ENCODE assay signal across 8 mouse cellular contexts in genomic region chr6:112197445-112197844, GRCm38 (mm10).
DNase-seq lines count a peak whose midpoint lies in the region; ATAC-seq and TF ChIP-seq lines count a peak whose summit lies in the region.

No protein-coding gene starts in this region.

- ATAC-seq in lung, embryonic 16.5 days (ENCODE audit: low read depth) = peak; percentile 85

- peak; percentile 75 for TF ChIP-seq CTCF in cerebellum, adult 2 months (IDR thresholded peaks at IDR 0.05; ENCODE audit: borderline replicate concordance, insufficient read depth, low read depth, low read length)
- TF ChIP-seq CTCF in layer of hippocampus, adult 2 months (conservative IDR thresholded peaks at IDR 0.05) = peak; percentile 99

- peak overlapping the region; percentile 38 for H3K4me2 ChIP-seq in lung, embryonic 16.5 days (ENCODE audit: low read depth, low read length)

- WGBS in cerebellum, adult 2 months = 8% methylated on average over 16 of the region's 16 CpGs
- 8% methylated on average over 16 of the region's 16 CpGs for WGBS in lung, embryonic 16.5 days

- TF ChIP-seq POLR2A in cerebellum, adult 2 months (IDR thresholded peaks at IDR 0.05; ENCODE audit: borderline replicate concordance, insufficient read depth, low read length) = no peak

- no peak overlapping the region for H3K27ac ChIP-seq in cerebellum, adult 2 months (ENCODE audit: insufficient read depth, low read length)
- no peak overlapping the region for H3K27ac ChIP-seq in layer of hippocampus, adult 2 months
- H3K27ac ChIP-seq in lung, embryonic 16.5 days (ENCODE audit: low read length) = no peak overlapping the region

- no peaks in the 10 kb centered on the region for H3K36me3 ChIP-seq in lung, embryonic 16.5 days (ENCODE audit: control insufficient read depth, insufficient read depth, low read length)

- H3K27me3 ChIP-seq in cerebellum, adult 2 months (ENCODE audit: control insufficient read depth, insufficient read depth, low read length) = no peaks in the 10 kb centered on the region; the same call in 1 of the 2 replicates
- no peaks in the 10 kb centered on the region for H3K27me3 ChIP-seq in lung, embryonic 16.5 days (ENCODE audit: control insufficient read depth, insufficient read depth, low read depth, low read length)

- no peaks in the 10 kb centered on the region for H3K4me1 ChIP-seq in cerebellum, adult 2 months (ENCODE audit: control insufficient read depth, insufficient read depth, low read length)
- H3K4me1 ChIP-seq in lung, embryonic 16.5 days (replicated peaks; ENCODE audit: control insufficient read depth, insufficient read depth, low read length) = no peaks in the 10 kb centered on the region; the same call in 1 of the 2 replicates

- H3K4me3 ChIP-seq in cerebellum, adult 2 months (replicated peaks; ENCODE audit: insufficient read depth, low read depth, low read length) = peak overlapping the region; percentile 23
- H3K4me3 ChIP-seq in layer of hippocampus, adult 2 months = peak overlapping the region; percentile 32
- peak overlapping the region; percentile 25; the same call in 1 of the 2 replicates for H3K4me3 ChIP-seq in lung, embryonic 16.5 days (ENCODE audit: low read length)

- H3K9me3 ChIP-seq in lung, embryonic 16.5 days (ENCODE audit: control insufficient read depth, low read length) = no peaks in the 10 kb centered on the region

- DNase-seq in Muller cell, postnatal 12 days (ENCODE audit: inconsistent ontology term) = peak; percentile 54
- peak; percentile 46 to 52 for DNase-seq in cerebellum, adult 2 months
- peak; percentile 79 for DNase-seq in forelimb bud, embryonic 11.5 days (ENCODE audit: low read depth, low spot score)
- DNase-seq in heart, postnatal 4 days = peak; percentile 89
- peak; percentile 89 to 91 for DNase-seq in layer of hippocampus, adult 2 months (ENCODE audit: low spot score in 2 of 2)
- DNase-seq in ovary, postnatal 36 days (ENCODE audit: low spot score) = peak; percentile 70
- DNase-seq in thymus, postnatal 25 days = peak; percentile 80

- no peak overlapping the region for H3K9ac ChIP-seq in lung, embryonic 16.5 days (ENCODE audit: low read length)
